Mouse (Mus musculus) kidney, postnatal 0 days (tissue): ENCODE data around the gene Nop53. TPM values are rescaled to one million over a fixed set of nuclear protein-coding genes. Genes with fewer than 3 reads are reported as not detected.

Experiments
- ATAC-seq: fragments of 200-750 bp; cut with Nextera tagmentation; replicated peaks from 2 replicates; pipeline ENCODE4 v1.8.0; 2017; ENCODE audit warnings: low read depth, moderate number of reproducible peaks, moderate TSS enrichment, moderate library complexity; ENCODE audit not compliant: low FRiP score
- DNase-seq: peaks from one replicate; pipeline ENCODE4 v3.0.0-alpha.2; 2016; ENCODE audit warnings: low spot score
- H3K27ac ChIP-seq: fragments of 300-500 bp; sonication (generic); 2 replicates; pipeline ENCODE4 v1.5.1; 2014; ENCODE audit warnings: mild to moderate bottlenecking
- H3K27me3 ChIP-seq: fragments of 300-500 bp; sonication (generic); 2 replicates; pipeline ENCODE4 v1.6.1; 2014; ENCODE audit warnings: low read length, mixed read lengths; ENCODE audit not compliant: insufficient read depth
- H3K36me3 ChIP-seq: fragments of 300-500 bp; sonication (generic); 2 replicates; pipeline ENCODE4 v1.6.1; 2014; ENCODE audit warnings: low read length, mixed read lengths; ENCODE audit not compliant: insufficient read depth
- H3K4me1 ChIP-seq: fragments of 300-500 bp; sonication (generic); replicated peaks from 2 replicates; pipeline ENCODE4 v1.6.1; 2014; ENCODE audit warnings: antibody characterized with exemption, low read length, mixed read lengths; ENCODE audit not compliant: insufficient read depth
- H3K4me2 ChIP-seq: fragments of 300-500 bp; sonication (generic); 2 replicates; pipeline ENCODE4 v1.6.1; 2014; ENCODE audit warnings: mild to moderate bottlenecking, low read length, moderate library complexity, mixed read lengths
- H3K4me3 ChIP-seq: fragments of 300-500 bp; sonication (generic); replicated peaks from 2 replicates; pipeline ENCODE4 v1.5.1; 2014; ENCODE audit warnings: low read depth, low read length
- H3K9ac ChIP-seq: fragments of 300-500 bp; sonication (generic); 2 replicates; pipeline ENCODE4 v1.6.1; 2014; ENCODE audit warnings: low read depth, low read length
- H3K9me3 ChIP-seq: fragments of 300-500 bp; sonication (generic); replicated peaks from 2 replicates; pipeline ENCODE4 v1.6.1; 2016; ENCODE audit warnings: low read length, inconsistent platforms, mixed read lengths
- CTCF ChIP-seq: IDR thresholded peaks from 2 replicates; pipeline ENCODE4 v1.5.1; 2016; ENCODE audit warnings: antibody characterized with exemption, low read depth, mild to moderate bottlenecking, moderate library complexity
- WGBS: fragments of 180-500 bp; shearing (Covaris S2); extraction: QIAGEN DNeasy Blood & Tissue Kit; methylation state at CpG from one replicate; pipeline ENCODE4 v1.1.7; 2014; 5-methylcytosine and 5-hydroxymethylcytosine counted together
- polyA plus RNA-seq: library from polyadenylated mRNA; unstranded; fragments of >200 nt; fragmentation: Nextera tagmentation; extraction: Ambion mirVana; gene quantifications from 2 replicates; pipeline ENCODE4 v1.2.1, GENCODE M21; 2015

Gene Nop53
- polyA plus RNA-seq, 1 experiment from 2014 or later = 221 TPM

DNA sequence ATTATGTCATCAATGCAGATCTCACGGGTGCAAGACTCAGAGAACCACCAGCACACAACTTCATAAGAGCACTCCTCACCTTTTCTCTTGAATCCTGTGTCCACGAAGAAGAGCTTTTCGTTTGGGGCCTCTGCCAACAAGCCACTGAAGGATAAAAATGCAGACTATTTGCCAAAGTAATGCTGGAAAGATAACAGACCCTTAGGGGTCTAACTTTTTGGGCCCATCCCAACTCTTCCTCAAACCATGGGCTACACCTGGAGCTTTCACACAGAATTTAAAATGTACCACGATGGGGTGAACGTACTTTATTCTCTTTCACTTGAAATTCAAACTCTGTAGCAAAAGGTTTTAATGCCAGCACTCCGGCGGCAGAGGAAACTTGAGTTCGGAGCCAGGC lies 663 bp downstream of the Nop53 start:
- Histone ChIP-seq H3K4me2 (peak overlapping the region; percentile 80), H3K4me1 (no peaks in the 10 kb centered on the region; the same call in none of the 2 replicates), H3K4me3 (peak overlapping the region; percentile 79), H3K27me3 (no peaks in the 10 kb centered on the region), H3K9me3 (no peaks in the 10 kb centered on the region), H3K36me3 (peaks cover 40% of the 10 kb centered on the region), H3K9ac (peak overlapping the region; percentile 77), H3K27ac (peak overlapping the region; percentile 96)
- TF ChIP-seq CTCF = no peak
- 6% methylated on average over 8 of the region's 8 CpGs for WGBS
- ATAC-seq (no peak), DNase-seq (no peak)

GRCm38 (mm10) chr7:15944311-15944710 lies 1.6 kb downstream of the Nop53 start:
- Histone ChIP-seq H3K36me3 (peaks cover 46% of the 10 kb centered on the region), H3K4me2 (no peak overlapping the region), H3K4me1 (no peaks in the 10 kb centered on the region; the same call in none of the 2 replicates), H3K27me3 (no peaks in the 10 kb centered on the region), H3K9ac (no peak overlapping the region), H3K4me3 (no peak overlapping the region), H3K27ac (no peak overlapping the region), H3K9me3 (no peaks in the 10 kb centered on the region)
- no peak for TF ChIP-seq CTCF
- no peak for ATAC-seq
- no peak for DNase-seq
- WGBS = 95% methylated on average over 1 of the region's 1 CpGs

GRCm38 (mm10) chr7:15938621-15939020 lies 7.3 kb downstream of the Nop53 start:
- no peaks in the 10 kb centered on the region for H3K4me1 ChIP-seq
- H3K9ac ChIP-seq = no peak overlapping the region
- DNase-seq (no peak), ATAC-seq (no peak)
- WGBS = 95% methylated on average over 3 of the region's 3 CpGs
- H3K27ac ChIP-seq = no peak overlapping the region
- no peaks in the 10 kb centered on the region for H3K27me3 ChIP-seq
- peaks cover 63% of the 10 kb centered on the region for H3K36me3 ChIP-seq
- no peak overlapping the region for H3K4me2 ChIP-seq
- H3K4me3 ChIP-seq = no peak overlapping the region
- TF ChIP-seq CTCF = no peak
- H3K9me3 ChIP-seq = no peaks in the 10 kb centered on the region

DNA sequence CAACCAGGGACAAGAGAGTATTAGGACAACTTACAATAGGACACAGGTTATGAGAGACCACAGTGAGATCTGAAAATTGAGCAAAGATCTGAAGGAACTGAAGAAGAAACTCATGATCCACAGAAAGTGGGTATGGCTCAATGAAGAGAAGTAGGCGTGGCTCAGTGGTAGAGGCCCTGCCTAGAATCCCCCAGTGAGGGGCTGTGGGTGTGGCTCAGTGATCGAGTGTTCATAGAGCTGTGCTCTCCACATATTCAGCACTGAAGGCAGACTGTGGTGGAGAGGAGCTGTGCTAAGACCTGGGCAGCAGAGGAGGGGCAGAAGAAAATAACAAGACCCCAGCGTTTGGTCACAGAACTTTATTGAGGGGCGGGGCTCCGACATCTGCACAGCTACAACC lies 8.4 kb downstream of the Nop53 start:
- Histone ChIP-seq H3K9ac (no peak overlapping the region), H3K36me3 (peaks cover 52% of the 10 kb centered on the region), H3K27ac (no peak overlapping the region), H3K4me2 (no peak overlapping the region), H3K9me3 (no peaks in the 10 kb centered on the region), H3K4me1 (no peaks in the 10 kb centered on the region), H3K4me3 (no peak overlapping the region), H3K27me3 (no peaks in the 10 kb centered on the region)
- no peak for TF ChIP-seq CTCF
- 85% methylated on average over 5 of the region's 5 CpGs for WGBS
- ATAC-seq (no peak; the same call in 1 of the 2 replicates), DNase-seq (no peak)

GRCm38 (mm10) chr7:15933437-15934359 lies 12.2 kb downstream of the Nop53 start:
- H3K27ac ChIP-seq = peak overlapping the region; percentile 47
- H3K27me3 ChIP-seq = no peaks in the 10 kb centered on the region
- no peak overlapping the region for H3K4me3 ChIP-seq
- peaks cover 18% of the 10 kb centered on the region for H3K36me3 ChIP-seq
- TF ChIP-seq CTCF = no peak
- WGBS = 28% methylated on average over 16 of the region's 16 CpGs
- H3K4me1 ChIP-seq = no peaks in the 10 kb centered on the region
- no peak overlapping the region for H3K9ac ChIP-seq
- peak; percentile 68 for DNase-seq
- ATAC-seq = 0 out of 2 replicates have a peak, but pooled peaks have one; percentile 38
- H3K4me2 ChIP-seq = 0 out of 2 replicates have a peak overlapping the region, but pooled peaks have one; percentile 10
- H3K9me3 ChIP-seq = no peaks in the 10 kb centered on the region

- Histone ChIP-seq H3K4me1 (no peaks in the 10 kb centered on the region), H3K9ac (no peak overlapping the region), H3K4me2 (no peak overlapping the region), H3K27ac (no peak overlapping the region), H3K36me3 (no peaks in the 10 kb centered on the region), H3K27me3 (no peaks in the 10 kb centered on the region), H3K4me3 (no peak overlapping the region), H3K9me3 (no peaks in the 10 kb centered on the region)
- ATAC-seq = no peak
- DNase-seq = no peak
- 78% methylated on average over 3 of the region's 3 CpGs for WGBS
- no peak for TF ChIP-seq CTCF
These were observed 14.2 kb downstream of the Nop53 start for GRCm38 (mm10) chr7:15931635-15932034.
